In the genomic region with DNA sequence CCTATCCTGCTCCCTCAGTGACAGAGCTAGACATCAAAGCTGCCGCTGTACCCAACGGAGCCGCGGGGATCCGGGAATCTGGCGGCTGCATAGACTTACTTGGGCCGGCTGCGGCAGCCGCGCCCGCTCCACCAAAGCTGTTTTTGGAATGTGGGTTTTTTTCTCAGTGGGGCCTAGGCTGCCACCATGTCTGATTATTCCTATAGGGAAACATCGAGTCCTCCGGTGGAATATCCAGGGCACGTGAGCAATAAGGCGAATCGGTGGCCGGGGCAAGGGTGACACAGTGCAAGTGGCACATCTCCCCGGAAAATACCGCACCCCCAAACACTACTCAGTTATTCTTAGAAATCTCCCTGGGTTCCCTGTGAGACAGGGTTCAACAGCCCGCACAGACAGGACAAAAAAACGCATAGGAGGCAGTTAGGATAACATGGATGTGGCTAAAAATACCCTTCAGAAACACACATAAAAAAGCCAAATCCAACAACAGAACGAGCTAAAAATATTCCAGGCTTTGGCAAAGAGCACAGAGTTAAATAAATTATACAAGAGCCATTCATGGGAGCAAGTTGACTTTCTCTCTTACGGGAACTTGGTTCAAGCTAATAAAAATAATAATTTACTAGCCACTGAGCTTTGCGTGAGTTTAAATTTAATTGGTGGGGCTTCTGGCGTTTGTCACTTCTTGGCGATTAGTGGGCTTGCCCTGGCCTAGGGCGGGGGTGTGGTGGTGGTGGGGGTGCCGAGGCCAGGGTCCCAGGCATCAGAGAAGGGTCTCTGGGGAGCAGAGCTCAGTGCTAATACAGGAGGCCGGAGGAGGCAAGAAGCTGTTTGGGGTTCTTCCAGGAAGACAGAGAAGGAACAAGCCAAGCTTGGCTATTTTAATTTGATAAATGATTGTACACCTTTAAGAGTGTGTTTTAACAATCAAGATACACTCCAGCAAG, we compare ENCODE assay signal across 8 mouse cellular contexts. TPM values are rescaled to one million over a fixed set of nuclear protein-coding genes. Genes with fewer than 3 reads are reported as not detected.
DNase-seq lines count a peak whose midpoint lies in the region; ATAC-seq lines count a peak whose summit lies in the region.

No protein-coding gene starts in this region.

- peak overlapping the region; percentile 92 for H3K4me3 ChIP-seq in embryonic facial prominence, embryonic 14.5 days (ENCODE audit: low read depth, low read length)
- H3K4me3 ChIP-seq in intestine, embryonic 16.5 days (ENCODE audit: low read length), result peak overlapping the region; percentile 33
- H3K4me3 ChIP-seq in midbrain, embryonic 15.5 days, result peak overlapping the region; percentile 92

- no peaks in the 10 kb centered on the region for H3K9me3 ChIP-seq in embryonic facial prominence, embryonic 14.5 days (ENCODE audit: control insufficient read depth, low read length)
- no peaks in the 10 kb centered on the region for H3K9me3 ChIP-seq in intestine, embryonic 16.5 days (ENCODE audit: control insufficient read depth, low read length)
- H3K9me3 ChIP-seq in midbrain, embryonic 15.5 days, result no peaks in the 10 kb centered on the region

- peak overlapping the region; percentile 97 for H3K27ac ChIP-seq in embryonic facial prominence, embryonic 14.5 days (replicated peaks; ENCODE audit: low read depth, low read length)
- peak overlapping the region; percentile 90 for H3K27ac ChIP-seq in intestine, embryonic 16.5 days (ENCODE audit: low read length)
- H3K27ac ChIP-seq in midbrain, embryonic 15.5 days, result peak overlapping the region; percentile 82

- peak overlapping the region; percentile 100 for H3K4me2 ChIP-seq in embryonic facial prominence, embryonic 14.5 days (ENCODE audit: low read depth, low read length)
- peak overlapping the region; percentile 83 for H3K4me2 ChIP-seq in intestine, embryonic 16.5 days (ENCODE audit: low read depth, low read length)
- peak overlapping the region; percentile 88 for H3K4me2 ChIP-seq in midbrain, embryonic 15.5 days

- H3K36me3 ChIP-seq in embryonic facial prominence, embryonic 14.5 days (ENCODE audit: control insufficient read depth, insufficient read depth, low read length), result peaks cover 6% of the 10 kb centered on the region; the same call in 1 of the 2 replicates
- H3K36me3 ChIP-seq in intestine, embryonic 16.5 days (ENCODE audit: control insufficient read depth, insufficient read depth, low read length), result no peaks in the 10 kb centered on the region
- no peaks in the 10 kb centered on the region for H3K36me3 ChIP-seq in midbrain, embryonic 15.5 days (replicated peaks)

- no peak for ATAC-seq in embryonic facial prominence, embryonic 14.5 days (ENCODE audit: low read depth)
- ATAC-seq in intestine, embryonic 16.5 days, result no peak
- no peak for ATAC-seq in midbrain, embryonic 15.5 days (replicated peaks)
- ATAC-seq in CD4-positive, CD25-positive, alpha-beta regulatory T cell, adult 4 months, result no peak

- intact Hi-C loops in left cerebral cortex, postnatal 25 days (cut with DNase I), result loop anchor here (2.0 kb wide), 2 partner anchors 20 to 64 kb away; no protein-coding TSS in a partner anchor
- intact Hi-C loops in gastrocnemius, postnatal 36 days (cut with DNase I), result no loop called here

- no peaks in the 10 kb centered on the region for H3K27me3 ChIP-seq in embryonic facial prominence, embryonic 14.5 days (replicated peaks; ENCODE audit: control insufficient read depth, insufficient read depth, low read length)
- no peaks in the 10 kb centered on the region for H3K27me3 ChIP-seq in intestine, embryonic 16.5 days (replicated peaks; ENCODE audit: control insufficient read depth, insufficient read depth, low read length)
- H3K27me3 ChIP-seq in midbrain, embryonic 15.5 days (replicated peaks), result no peaks in the 10 kb centered on the region

- peak; percentile 30 to 67 for DNase-seq in left cerebral cortex, postnatal 25 days (ENCODE audit: low spot score in 2 of 2)
- no peak for DNase-seq in left cerebral cortex, adult 9 months (ENCODE audit: low spot score in 2 of 2)
- DNase-seq in embryonic facial prominence, embryonic 14.5 days (ENCODE audit: low spot score), result peak; percentile 89
- DNase-seq in gastrocnemius, postnatal 36 days, result no peak
- no peak for DNase-seq in layer of hippocampus, adult 8-10 months (ENCODE audit: low spot score in 2 of 2)

- peaks cover 66% of the 10 kb centered on the region for H3K4me1 ChIP-seq in embryonic facial prominence, embryonic 14.5 days (ENCODE audit: control insufficient read depth, insufficient read depth, low read length)
- peaks cover 58% of the 10 kb centered on the region for H3K4me1 ChIP-seq in intestine, embryonic 16.5 days (ENCODE audit: control insufficient read depth, insufficient read depth, low read length)
- H3K4me1 ChIP-seq in midbrain, embryonic 15.5 days, result peaks cover 75% of the 10 kb centered on the region

- H3K9ac ChIP-seq in embryonic facial prominence, embryonic 14.5 days (ENCODE audit: low read depth, low read length), result peak overlapping the region; percentile 99; the same call in 1 of the 2 replicates
- peak overlapping the region; percentile 60 for H3K9ac ChIP-seq in intestine, embryonic 16.5 days (ENCODE audit: low read depth, low read length)
- H3K9ac ChIP-seq in midbrain, embryonic 15.5 days, result peak overlapping the region; percentile 99

- WGBS in embryonic facial prominence, embryonic 14.5 days, result 13% methylated on average over 29 of the region's 29 CpGs
- 15% methylated on average over 29 of the region's 29 CpGs for WGBS in intestine, embryonic 16.5 days
- 6% methylated on average over 29 of the region's 29 CpGs for WGBS in midbrain, embryonic 15.5 days

RNA-seq across cellular contexts. Expression of a gene that starts 8.5 kb away (rescaled TPM):
- total RNA-seq in left cerebral cortex, postnatal 25 days (2021), result 10 to 100 TPM; 16.3 to 21.9 TPM
- 11.1 and 12.0 TPM in 2 replicates for polyA plus RNA-seq in embryonic facial prominence, embryonic 14.5 days (2014; fragmentation: Nextera tagmentation; extraction: Ambion mirVana)
- 4.9 and 5.7 TPM in 2 replicates for polyA plus RNA-seq in intestine, embryonic 16.5 days (2015; fragmentation: Nextera tagmentation; extraction: Ambion mirVana)
- polyA plus RNA-seq in midbrain, embryonic 15.5 days (2015; fragmentation: Nextera tagmentation; extraction: Ambion mirVana), result 16.2 and 16.7 TPM in 2 replicates
- 1 to 10 TPM; 2.3 to 4.1 TPM for total RNA-seq in gastrocnemius, postnatal 36 days (2021)
- polyA plus RNA-seq in CD4-positive, CD25-positive, alpha-beta regulatory T cell, adult 4 months (2017; shearing (Covaris generic)), result not detected
- total RNA-seq in layer of hippocampus, adult 8-10 months (2022), result 10 to 100 TPM; 20.0 to 23.4 (median 21.4) TPM

Comparison
In these comparisons a context has a peak if more than half of its experiments do, and no peak if none do; other contexts are left out.
1. DNase-seq: peak in left cerebral cortex, postnatal 25 days (2 of 2) and embryonic facial prominence, embryonic 14.5 days (single experiment); none in left cerebral cortex, adult 9 months (0 of 2), gastrocnemius, postnatal 36 days (0 of 2) and layer of hippocampus, adult 8-10 months (0 of 2).
2. H3K4me3 ChIP-seq: peak in every context shown above with its lines; median percentile 92 in embryonic facial prominence, embryonic 14.5 days; 92 in midbrain, embryonic 15.5 days; 33 in intestine, embryonic 16.5 days.
3. Peak in every context shown above with its lines, with median percentiles within 50 percentile points of each other: H3K27ac ChIP-seq, H3K4me2 ChIP-seq and H3K9ac ChIP-seq.